8 mouse cellular contexts compared by ENCODE assay signal in the genomic region with DNA sequence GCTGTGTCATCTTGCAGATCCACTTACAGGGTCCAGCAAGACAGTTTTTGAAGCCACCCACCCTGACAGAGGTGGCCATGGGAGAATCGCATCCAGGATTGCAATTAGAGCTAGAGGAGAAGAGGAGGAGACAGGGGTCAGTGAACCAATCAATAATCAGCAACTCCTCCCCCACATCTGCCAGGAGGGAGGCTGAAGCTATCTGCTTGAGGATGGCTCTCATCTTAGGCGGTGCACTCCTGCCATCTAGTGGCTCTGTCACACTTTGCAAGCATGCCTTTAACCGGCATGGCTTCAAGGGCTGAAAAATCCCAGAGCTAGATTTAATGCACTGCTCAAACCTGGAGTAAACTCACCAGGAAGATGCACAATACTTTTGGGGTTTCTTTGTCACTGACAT.
DNase-seq lines count a peak whose midpoint lies in the region; ATAC-seq and TF ChIP-seq lines count a peak whose summit lies in the region.

No protein-coding gene starts in this region.

- H3K4me3 ChIP-seq in liver, embryonic 12.5 days: no peak overlapping the region
- H3K4me3 ChIP-seq in kidney, adult 2 months (ENCODE audit: insufficient read depth, low read depth, low read length): no peak overlapping the region
- no peak overlapping the region for H3K4me3 ChIP-seq in limb, embryonic 10.5 days
- H3K4me3 ChIP-seq in midbrain, postnatal 0 days (ENCODE audit: low read depth, low read length): no peak overlapping the region
- no peak overlapping the region for H3K4me3 ChIP-seq in stomach, embryonic 14.5 days (ENCODE audit: low read depth, low read length)

- no peak; the same call in 1 of the 2 replicates for ATAC-seq in liver, embryonic 12.5 days
- peak; percentile 88 for ATAC-seq in midbrain, postnatal 0 days (ENCODE audit: low FRiP score)
- ATAC-seq in stomach, embryonic 14.5 days (ENCODE audit: insufficient number of reproducible peaks, insufficient read depth, low FRiP score, low read depth): peak; percentile 61; the same call in 1 of the 2 replicates

- no peaks in the 10 kb centered on the region for H3K27me3 ChIP-seq in liver, embryonic 12.5 days (replicated peaks)
- H3K27me3 ChIP-seq in kidney, adult 2 months (replicated peaks; ENCODE audit: control insufficient read depth, insufficient read depth, low read length): no peaks in the 10 kb centered on the region
- no peaks in the 10 kb centered on the region for H3K27me3 ChIP-seq in limb, embryonic 10.5 days (ENCODE audit: low read depth, poor library complexity, severe bottlenecking)
- H3K27me3 ChIP-seq in midbrain, postnatal 0 days (ENCODE audit: insufficient read depth, low read length): no peaks in the 10 kb centered on the region
- H3K27me3 ChIP-seq in stomach, embryonic 14.5 days (ENCODE audit: control insufficient read depth, insufficient read depth, low read length): no peaks in the 10 kb centered on the region

- TF ChIP-seq POLR2A in kidney, adult 2 months (IDR thresholded peaks at IDR 0.05; ENCODE audit: low read depth, low read length): no peak

- H3K36me3 ChIP-seq in liver, embryonic 12.5 days: no peaks in the 10 kb centered on the region
- H3K36me3 ChIP-seq in kidney, adult 2 months (ENCODE audit: control insufficient read depth, insufficient read depth, low read length): no peaks in the 10 kb centered on the region
- no peaks in the 10 kb centered on the region for H3K36me3 ChIP-seq in limb, embryonic 10.5 days
- H3K36me3 ChIP-seq in midbrain, postnatal 0 days (ENCODE audit: insufficient read depth, low read length): no peaks in the 10 kb centered on the region
- no peaks in the 10 kb centered on the region for H3K36me3 ChIP-seq in stomach, embryonic 14.5 days (ENCODE audit: control insufficient read depth, insufficient read depth, low read length)

- TF ChIP-seq CTCF in kidney, adult 2 months (conservative IDR thresholded peaks at IDR 0.05; ENCODE audit: insufficient read depth, insufficient read length, low read depth, low read length): peak; percentile 98
- peak; percentile 97 for TF ChIP-seq CTCF in midbrain, postnatal 0 days (IDR thresholded peaks at IDR 0.05)

- H3K4me1 ChIP-seq in liver, embryonic 12.5 days: no peaks in the 10 kb centered on the region
- no peaks in the 10 kb centered on the region for H3K4me1 ChIP-seq in kidney, adult 2 months (ENCODE audit: control insufficient read depth, insufficient read depth, low read length)
- peaks cover 15% of the 10 kb centered on the region for H3K4me1 ChIP-seq in limb, embryonic 10.5 days
- H3K4me1 ChIP-seq in midbrain, postnatal 0 days (ENCODE audit: insufficient read depth, low read length): no peaks in the 10 kb centered on the region
- H3K4me1 ChIP-seq in stomach, embryonic 14.5 days (ENCODE audit: control insufficient read depth, insufficient read depth, low read length): 0 out of 2 replicates have a peak, but pooled peaks cover 3% of the 10 kb centered on the region

- 4% methylated on average over 3 of the region's 3 CpGs for WGBS in liver, embryonic 12.5 days (ENCODE audit: insufficient replicate concordance)
- 0% methylated on average over 3 of the region's 3 CpGs for WGBS in kidney, adult 2 months
- WGBS in limb, embryonic 10.5 days: 0% methylated on average over 3 of the region's 3 CpGs
- WGBS in midbrain, postnatal 0 days: 0% methylated on average over 3 of the region's 3 CpGs
- 2% methylated on average over 3 of the region's 3 CpGs for WGBS in stomach, embryonic 14.5 days

- H3K9ac ChIP-seq in liver, embryonic 12.5 days: no peak overlapping the region
- no peak overlapping the region for H3K9ac ChIP-seq in midbrain, postnatal 0 days (replicated peaks; ENCODE audit: low read length, poor library complexity, severe bottlenecking)
- H3K9ac ChIP-seq in stomach, embryonic 14.5 days (replicated peaks; ENCODE audit: low read depth, low read length): no peak overlapping the region

- no peak overlapping the region for H3K27ac ChIP-seq in liver, embryonic 12.5 days
- no peak overlapping the region for H3K27ac ChIP-seq in kidney, adult 2 months (ENCODE audit: insufficient read depth, low read depth, low read length)
- H3K27ac ChIP-seq in limb, embryonic 10.5 days: no peak overlapping the region
- H3K27ac ChIP-seq in midbrain, postnatal 0 days (ENCODE audit: low read depth, low read length): no peak overlapping the region
- no peak overlapping the region for H3K27ac ChIP-seq in stomach, embryonic 14.5 days (ENCODE audit: low read length)

- no peaks in the 10 kb centered on the region for H3K9me3 ChIP-seq in liver, embryonic 12.5 days (replicated peaks)
- H3K9me3 ChIP-seq in limb, embryonic 10.5 days (replicated peaks): no peaks in the 10 kb centered on the region
- no peaks in the 10 kb centered on the region for H3K9me3 ChIP-seq in midbrain, postnatal 0 days (ENCODE audit: low read length)
- H3K9me3 ChIP-seq in stomach, embryonic 14.5 days (ENCODE audit: control insufficient read depth, low read depth, low read length): no peaks in the 10 kb centered on the region

- no peak overlapping the region for H3K4me2 ChIP-seq in liver, embryonic 12.5 days
- no peak overlapping the region for H3K4me2 ChIP-seq in midbrain, postnatal 0 days (ENCODE audit: low read depth, low read length, poor library complexity, severe bottlenecking)
- H3K4me2 ChIP-seq in stomach, embryonic 14.5 days (replicated peaks; ENCODE audit: low read depth, low read length): no peak overlapping the region

- peak; percentile 67 for DNase-seq in liver
- peak; percentile 95 for DNase-seq in embryo, embryonic 10.5 days (ENCODE audit: low spot score)
- peak; percentile 9 for DNase-seq in gonadal fat pad, adult 2 months (ENCODE audit: low read depth)
- peak; percentile 74 for DNase-seq in kidney, adult 2 months
- peak; percentile 89 for DNase-seq in limb, embryonic 10.5 days (ENCODE audit: low spot score)
- peak; percentile 94 for DNase-seq in midbrain, postnatal 0 days (ENCODE audit: low spot score)

Comparison
In these comparisons a context has a peak if more than half of its experiments do, and no peak if none do; other contexts are left out.
1. DNase-seq: peak in every context shown above with its lines; median percentile 95 in embryo, embryonic 10.5 days; 94 in midbrain, postnatal 0 days; 89 in limb, embryonic 10.5 days; 74 in kidney, adult 2 months; 67 in liver; 9 in gonadal fat pad, adult 2 months.